Mouse (Mus musculus) hindbrain, embryonic 16.5 days (tissue): ENCODE results near the gene Ptn. TPM values are rescaled to one million over a fixed set of nuclear protein-coding genes. Genes with fewer than 3 reads are reported as not detected.

Source experiments
- ATAC-seq: fragments of 200-750 bp; cut with Nextera tagmentation; 2 replicates; pipeline ENCODE4 v1.8.0; 2017; ENCODE audit warnings: moderate TSS enrichment, moderate library complexity
- H3K27ac ChIP-seq: fragments of 300-500 bp; sonication (generic); 2 replicates; pipeline ENCODE4 v1.5.1; 2014; ENCODE audit warnings: low read depth, mild to moderate bottlenecking, control low read depth, low read length, moderate library complexity
- H3K27me3 ChIP-seq: fragments of 300-500 bp; sonication (generic); replicated peaks from 2 replicates; pipeline ENCODE4 v1.6.1; 2014; ENCODE audit warnings: low read length; ENCODE audit not compliant: control insufficient read depth, insufficient read depth
- H3K36me3 ChIP-seq: fragments of 300-500 bp; sonication (generic); 2 replicates; pipeline ENCODE4 v1.6.1; 2014; ENCODE audit warnings: mild to moderate bottlenecking, low read length, moderate library complexity, mixed read lengths; ENCODE audit not compliant: control insufficient read depth, insufficient read depth
- H3K4me1 ChIP-seq: fragments of 300-500 bp; sonication (generic); 2 replicates; pipeline ENCODE4 v1.6.1; 2014; ENCODE audit warnings: low read depth, low read length; ENCODE audit not compliant: control insufficient read depth, insufficient read depth
- H3K4me2 ChIP-seq: fragments of 300-500 bp; sonication (generic); 2 replicates; pipeline ENCODE4 v1.6.1; 2014; ENCODE audit warnings: mild to moderate bottlenecking, low read length, control low read depth, moderate library complexity
- H3K4me3 ChIP-seq: fragments of 300-500 bp; sonication (generic); 2 replicates; pipeline ENCODE4 v1.5.1; 2014; ENCODE audit warnings: mild to moderate bottlenecking, low read length, control low read depth, moderate library complexity
- H3K9ac ChIP-seq: fragments of 300-500 bp; sonication (generic); 2 replicates; pipeline ENCODE4 v1.6.1; 2014; ENCODE audit warnings: low read depth, mild to moderate bottlenecking, control low read depth, low read length, moderate library complexity
- H3K9me3 ChIP-seq: fragments of 300-500 bp; sonication (generic); 2 replicates; pipeline ENCODE4 v1.6.1; 2014; ENCODE audit warnings: mild to moderate bottlenecking, low read length, moderate library complexity; ENCODE audit not compliant: control insufficient read depth
- WGBS: fragments of 180-500 bp; shearing (Covaris S2); extraction: QIAGEN DNeasy Blood & Tissue Kit; methylation state at CpG from one replicate; pipeline ENCODE4 v1.1.7; 2014; 5-methylcytosine and 5-hydroxymethylcytosine counted together
- polyA plus RNA-seq: library from polyadenylated mRNA; unstranded; fragments of >200 nt; fragmentation: Nextera tagmentation; extraction: Ambion mirVana; gene quantifications from 2 replicates; pipeline ENCODE4 v1.2.1, GENCODE M21; 2015

The Ptn gene
- polyA plus RNA-seq, 1 experiment from 2014 or later: 988 TPM

DNA sequence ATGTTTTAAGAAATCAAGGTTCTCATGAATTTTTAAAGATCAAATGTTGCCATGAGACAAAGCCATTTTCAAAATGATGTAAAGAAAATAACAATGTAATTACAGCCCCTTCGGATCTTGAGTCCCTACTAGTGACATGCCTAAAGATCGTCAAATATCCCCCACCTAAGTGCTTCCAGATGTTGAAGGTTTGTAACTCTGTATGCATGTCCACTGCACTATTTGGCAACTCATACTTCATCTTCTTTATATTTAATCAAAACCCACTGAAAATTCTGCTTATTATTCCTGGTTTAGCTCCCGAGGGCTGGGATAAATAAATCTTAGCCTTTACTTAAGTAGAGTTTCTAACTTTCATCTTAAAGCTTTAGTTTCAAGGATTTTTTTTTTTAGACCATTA is 31.7 kb upstream of the Ptn start:
- H3K4me2 ChIP-seq: no peak overlapping the region
- H3K36me3 ChIP-seq: no peaks in the 10 kb centered on the region
- H3K4me1 ChIP-seq: no peaks in the 10 kb centered on the region
- no peaks in the 10 kb centered on the region for H3K27me3 ChIP-seq
- no peak overlapping the region for H3K4me3 ChIP-seq
- WGBS: 67% methylated on average over 3 of the region's 3 CpGs
- no peak overlapping the region for H3K9ac ChIP-seq
- no peaks in the 10 kb centered on the region for H3K9me3 ChIP-seq
- ATAC-seq: no peak
- H3K27ac ChIP-seq: no peak overlapping the region

DNA sequence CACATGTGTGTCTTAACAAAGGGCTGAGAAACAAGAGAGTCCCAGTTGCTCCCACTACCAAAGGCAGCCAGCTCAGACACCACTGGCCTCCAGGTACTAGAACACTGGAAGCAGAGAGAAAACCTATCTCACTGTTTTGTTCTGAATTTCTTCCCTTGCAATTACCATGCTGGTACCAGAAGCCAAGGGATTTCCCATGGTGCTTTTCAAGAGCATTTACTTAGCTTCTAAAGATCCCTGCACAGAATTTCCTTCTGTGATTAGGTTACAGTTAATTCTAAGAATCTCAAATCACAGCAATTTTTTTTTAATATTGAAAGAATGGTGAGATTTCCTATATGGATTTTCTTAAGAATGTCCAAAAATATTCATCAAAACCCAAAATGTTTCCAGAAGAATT is 31.2 kb upstream of the Ptn start:
- Histone ChIP-seq H3K4me2 (no peak overlapping the region), H3K9me3 (no peaks in the 10 kb centered on the region), H3K36me3 (no peaks in the 10 kb centered on the region), H3K4me1 (no peaks in the 10 kb centered on the region), H3K27me3 (no peaks in the 10 kb centered on the region), H3K9ac (no peak overlapping the region), H3K4me3 (no peak overlapping the region), H3K27ac (no peak overlapping the region)
- no peak for ATAC-seq

- no peaks in the 10 kb centered on the region for H3K9me3 ChIP-seq
- H3K4me3 ChIP-seq: no peak overlapping the region
- no peak overlapping the region for H3K4me2 ChIP-seq
- no peaks in the 10 kb centered on the region for H3K4me1 ChIP-seq
- H3K36me3 ChIP-seq: no peaks in the 10 kb centered on the region
- 90% methylated on average over 1 of the region's 1 CpGs for WGBS
- H3K27ac ChIP-seq: no peak overlapping the region
- H3K9ac ChIP-seq: no peak overlapping the region
- ATAC-seq: no peak
- H3K27me3 ChIP-seq: no peaks in the 10 kb centered on the region
These were observed 28.7 kb upstream of the Ptn start for GRCm38 (mm10) chr6:36838747-36839146.

DNA sequence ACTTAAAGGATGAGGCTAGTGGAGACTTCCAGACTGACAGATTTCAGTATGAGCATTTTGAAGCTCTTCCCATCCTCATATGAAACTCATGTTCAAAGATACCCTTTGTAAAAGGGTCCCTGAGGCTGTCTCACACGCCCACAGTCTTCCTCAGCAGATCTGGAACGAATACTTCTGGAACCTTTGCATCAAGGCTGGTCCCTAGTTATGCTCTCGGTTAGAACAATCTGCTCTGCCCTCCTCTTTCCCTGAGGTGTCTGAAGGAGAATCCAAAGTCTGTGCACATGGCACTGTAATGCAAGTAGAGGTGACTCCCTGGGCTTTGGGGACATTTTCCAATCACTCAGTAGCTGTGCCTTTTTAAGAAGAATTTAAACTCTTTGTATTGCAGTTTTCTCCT is 25.3 kb upstream of the Ptn start:
- Histone ChIP-seq H3K36me3 (no peaks in the 10 kb centered on the region), H3K4me1 (no peaks in the 10 kb centered on the region), H3K9me3 (no peaks in the 10 kb centered on the region), H3K4me3 (no peak overlapping the region), H3K27me3 (no peaks in the 10 kb centered on the region), H3K4me2 (no peak overlapping the region), H3K27ac (no peak overlapping the region), H3K9ac (no peak overlapping the region)
- 72% methylated on average over 3 of the region's 3 CpGs for WGBS
- no peak for ATAC-seq

DNA sequence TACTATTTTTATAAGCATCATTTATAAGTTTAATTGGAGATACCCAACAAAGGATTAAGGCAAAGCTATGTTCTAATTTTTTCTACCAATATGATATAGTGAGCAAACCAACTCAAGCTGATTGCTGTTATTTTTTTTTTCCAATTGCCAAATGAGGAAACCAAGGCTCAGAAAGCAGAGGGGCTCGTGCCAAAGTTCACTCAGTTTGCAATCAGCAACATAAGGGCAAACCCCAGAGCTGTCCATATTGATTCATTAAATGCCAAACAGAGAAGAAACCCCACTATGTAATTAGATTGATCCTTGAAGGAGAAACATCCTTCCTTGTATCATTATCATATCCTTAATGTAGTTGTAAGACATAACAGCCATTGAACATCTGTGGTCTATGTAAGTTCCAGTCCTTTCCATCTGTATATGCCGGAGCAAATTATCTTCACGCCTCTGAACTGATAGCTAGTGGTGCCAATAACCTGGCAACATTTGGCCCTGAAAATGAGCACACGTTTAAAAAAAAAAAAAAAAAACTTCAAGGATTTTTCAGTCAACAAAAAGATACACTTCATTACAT is 24.8 kb upstream of the Ptn start:
- Histone ChIP-seq H3K27me3 (no peaks in the 10 kb centered on the region), H3K9me3 (no peaks in the 10 kb centered on the region), H3K27ac (no peak overlapping the region), H3K9ac (no peak overlapping the region), H3K4me1 (no peaks in the 10 kb centered on the region), H3K4me3 (no peak overlapping the region), H3K4me2 (no peak overlapping the region), H3K36me3 (no peaks in the 10 kb centered on the region)
- 63% methylated on average over 4 of the region's 4 CpGs for WGBS
- peak; percentile 69 for ATAC-seq

- ATAC-seq: no peak
- 83% methylated on average over 4 of the region's 4 CpGs for WGBS
These were observed 22.7 kb upstream of the Ptn start for GRCm38 (mm10) chr6:36832681-36833080.

GRCm38 (mm10) chr6:36832207-36832606 is 22.2 kb upstream of the Ptn start:
- WGBS: 81% methylated on average over 2 of the region's 2 CpGs
- no peak overlapping the region for H3K9ac ChIP-seq
- no peak for ATAC-seq
- no peaks in the 10 kb centered on the region for H3K4me1 ChIP-seq
- no peak overlapping the region for H3K4me2 ChIP-seq
- H3K27me3 ChIP-seq: no peaks in the 10 kb centered on the region
- H3K4me3 ChIP-seq: no peak overlapping the region
- no peaks in the 10 kb centered on the region for H3K9me3 ChIP-seq
- H3K36me3 ChIP-seq: no peaks in the 10 kb centered on the region
- H3K27ac ChIP-seq: no peak overlapping the region

More at GRCm38 (mm10) chr6:36832681-36833080, 22.7 kb upstream of the Ptn start:
- Histone ChIP-seq H3K9me3 (no peaks in the 10 kb centered on the region), H3K4me2 (no peak overlapping the region), H3K36me3 (no peaks in the 10 kb centered on the region), H3K9ac (no peak overlapping the region), H3K27me3 (no peaks in the 10 kb centered on the region), H3K4me3 (no peak overlapping the region), H3K4me1 (no peaks in the 10 kb centered on the region), H3K27ac (no peak overlapping the region)

DNA sequence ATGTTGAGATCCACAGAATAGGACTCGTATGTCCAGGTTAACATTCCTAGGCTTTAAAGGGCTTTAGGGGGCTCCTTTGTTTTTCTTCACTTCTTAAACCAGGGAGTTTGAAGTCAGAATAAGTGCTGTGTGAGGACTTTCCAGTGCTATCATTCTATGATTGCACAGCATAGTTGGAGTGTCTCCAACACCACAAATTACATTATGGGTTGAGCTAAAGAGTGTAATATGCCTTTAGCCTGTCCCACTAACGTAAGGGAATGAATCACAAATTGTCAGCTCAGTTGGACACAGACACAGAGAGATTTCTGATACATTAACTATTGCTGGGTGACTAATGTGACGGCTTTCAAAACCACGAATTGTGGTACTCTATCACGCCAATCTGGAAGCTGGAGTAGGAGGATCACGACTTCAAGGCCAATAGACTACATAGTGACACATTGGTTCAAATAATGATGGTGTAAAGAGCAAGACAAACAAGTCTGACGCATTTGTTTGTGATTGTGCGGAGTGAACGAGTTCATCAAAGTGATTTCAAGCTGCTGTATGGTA is 20.4 kb upstream of the Ptn start:
- Histone ChIP-seq H3K4me3 (no peak overlapping the region), H3K9ac (no peak overlapping the region), H3K27me3 (no peaks in the 10 kb centered on the region), H3K27ac (no peak overlapping the region), H3K4me1 (no peaks in the 10 kb centered on the region), H3K36me3 (no peaks in the 10 kb centered on the region), H3K4me2 (no peak overlapping the region), H3K9me3 (no peaks in the 10 kb centered on the region)
- ATAC-seq: no peak
- 77% methylated on average over 9 of the region's 9 CpGs for WGBS

- no peak for ATAC-seq
- no peak overlapping the region for H3K4me3 ChIP-seq
- no peaks in the 10 kb centered on the region for H3K27me3 ChIP-seq
- H3K9me3 ChIP-seq: no peaks in the 10 kb centered on the region
- H3K36me3 ChIP-seq: no peaks in the 10 kb centered on the region
- H3K27ac ChIP-seq: peak overlapping the region; percentile 64
- peaks cover 2% of the 10 kb centered on the region for H3K4me1 ChIP-seq
- H3K4me2 ChIP-seq: no peak overlapping the region
- H3K9ac ChIP-seq: no peak overlapping the region
These were observed 9.7 kb upstream of the Ptn start for GRCm38 (mm10) chr6:36819784-36820050.
